Mouse (Mus musculus) liver, postnatal 0 days (tissue): ENCODE results near the gene Actr1a.

Source experiments
- CTCF ChIP-seq: sonication (generic); IDR thresholded peaks from 2 replicates; pipeline ENCODE4 v1.5.1; 2016; ENCODE audit warnings: antibody characterized with exemption, low read depth
- EP300 ChIP-seq: IDR thresholded peaks from 2 replicates; pipeline ENCODE4 v1.6.1; 2016; ENCODE audit warnings: antibody characterized with exemption, low read depth, mild to moderate bottlenecking

DNA sequence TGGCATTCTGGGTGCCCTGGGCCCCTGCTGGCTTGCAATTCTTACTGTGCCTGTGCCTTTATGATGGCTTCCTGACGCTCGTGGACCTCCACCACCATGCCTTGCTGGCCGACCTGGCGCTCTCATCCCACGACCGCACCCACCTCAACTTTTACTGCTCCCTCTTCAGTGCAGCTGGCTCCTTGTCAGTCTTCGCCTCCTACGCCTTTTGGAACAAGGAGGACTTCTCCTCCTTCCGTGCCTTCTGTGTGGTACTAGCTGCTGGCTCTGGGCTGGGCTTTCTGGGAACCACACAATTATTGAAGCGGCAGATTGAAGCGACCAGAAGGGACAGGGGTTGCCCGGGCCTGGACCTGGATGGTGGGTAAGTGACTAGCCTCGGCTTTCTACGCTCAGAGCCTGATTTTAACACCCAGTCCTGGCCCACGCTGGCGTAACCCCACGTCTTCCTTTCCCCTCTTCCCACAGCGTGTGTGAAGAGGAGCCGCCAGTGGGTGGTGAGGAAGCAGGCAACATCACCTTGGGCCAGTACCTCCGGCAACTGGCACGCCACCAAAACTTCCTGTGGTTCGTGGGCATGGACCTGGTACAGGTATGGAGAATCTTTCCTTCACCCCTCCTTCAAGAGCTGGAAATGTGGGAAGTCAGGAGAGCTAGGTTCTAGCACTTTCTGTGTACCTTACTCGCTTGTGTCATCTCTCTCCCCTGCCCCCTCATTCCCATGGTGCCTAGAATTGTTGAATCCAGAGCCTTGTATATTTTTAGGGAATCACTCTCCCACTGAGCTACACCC, 27.6 kb downstream of the Actr1a start:
- TF ChIP-seq EP300 (no peak), CTCF (no peak)
